Mouse (Mus musculus): Measurements from ENCODE around the gene Inpp4b. TPM values are rescaled to one million over a fixed set of nuclear protein-coding genes. Genes with fewer than 3 reads are reported as not detected.
"Not testable (repeated sequence)": the region's sequence is repeated elsewhere in the genome, so short reads cannot be mapped to it uniquely, and the experiment has no call there.

Inpp4b gene
- total RNA-seq, 1 experiment from 2014 or later: 17.6 TPM

GRCm38 (mm10) chr8:81780166-81780565 is 437.8 kb downstream of the Inpp4b start:
- no peak for ATAC-seq (replicated peaks in 1 of 2; ENCODE audit: insufficient read depth in 1 of 2, low FRiP score in 2 of 2, low TSS enrichment in 1 of 2, low read depth in 1 of 2, poor library complexity in 2 of 2, severe bottlenecking in 2 of 2)

DNA sequence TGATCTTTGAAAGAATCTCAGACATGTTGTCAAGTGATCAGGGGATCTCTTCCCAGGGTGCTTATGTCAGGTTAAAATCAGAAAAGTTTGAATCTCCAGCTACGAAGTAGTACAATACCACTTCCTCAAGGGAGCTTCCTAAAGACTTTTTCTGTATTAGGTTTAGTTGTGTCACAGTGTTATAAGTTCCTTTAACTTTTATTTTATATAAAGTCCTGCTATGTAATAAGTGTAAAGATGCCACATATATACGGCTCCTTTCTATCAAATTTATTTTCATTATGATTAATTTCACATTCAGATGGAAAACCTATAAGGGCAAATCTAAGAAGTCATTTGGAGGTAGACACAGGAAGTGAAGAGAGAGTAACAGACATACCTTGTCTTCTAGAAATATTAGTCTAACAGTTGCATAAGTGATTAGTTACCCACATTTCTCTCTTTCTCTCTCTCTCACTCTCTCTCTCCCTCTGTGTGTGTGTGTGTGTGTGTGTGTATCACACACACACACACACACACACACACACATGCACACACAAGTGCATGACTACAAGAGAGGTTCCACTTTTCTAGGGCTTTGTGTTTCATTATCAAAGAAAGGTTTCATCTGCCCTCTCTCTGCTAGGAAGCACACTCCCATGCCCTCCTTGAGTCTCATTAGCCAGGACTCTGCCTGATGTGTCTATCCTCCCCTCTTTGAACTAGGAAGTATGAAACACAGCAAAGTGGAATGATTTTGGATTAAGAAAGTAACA is 438.7 kb downstream of the Inpp4b start:
- no peak for ATAC-seq (replicated peaks in 1 of 2; ENCODE audit: insufficient read depth in 1 of 2, low FRiP score in 2 of 2, low TSS enrichment in 1 of 2, low read depth in 1 of 2, poor library complexity in 2 of 2, severe bottlenecking in 2 of 2)

GRCm38 (mm10) chr8:81782781-81783180 is 440.4 kb downstream of the Inpp4b start:
- no peak for ATAC-seq (replicated peaks in 1 of 2; ENCODE audit: insufficient read depth in 1 of 2, low FRiP score in 2 of 2, low TSS enrichment in 1 of 2, low read depth in 1 of 2, poor library complexity in 2 of 2, severe bottlenecking in 2 of 2)

- ATAC-seq (replicated peaks in 1 of 2; ENCODE audit: insufficient read depth in 1 of 2, low FRiP score in 2 of 2, low TSS enrichment in 1 of 2, low read depth in 1 of 2, poor library complexity in 2 of 2, severe bottlenecking in 2 of 2): no peak
These were observed 442.4 kb downstream of the Inpp4b start for GRCm38 (mm10) chr8:81784775-81785174.

DNA sequence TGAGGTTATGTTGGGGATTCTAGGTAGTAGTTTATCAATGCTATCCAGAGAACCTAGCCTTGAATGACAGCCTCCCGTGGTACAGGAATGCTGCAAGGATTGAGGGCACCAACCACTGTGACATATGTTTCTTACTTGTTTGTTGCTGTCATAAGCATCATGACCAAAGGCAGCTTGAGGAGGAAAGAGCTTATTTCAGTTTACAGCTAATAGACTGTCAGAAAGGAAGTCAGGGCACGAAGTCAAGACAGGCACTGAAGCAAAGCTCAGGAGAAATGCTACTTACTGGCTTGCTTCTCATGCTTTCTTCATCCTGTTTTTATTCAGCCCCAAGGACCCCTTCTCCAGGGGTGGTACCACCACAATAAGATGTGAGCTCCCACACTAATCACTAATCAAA is 446.1 kb downstream of the Inpp4b start:
- no peak for ATAC-seq (replicated peaks in 1 of 2; ENCODE audit: insufficient read depth in 1 of 2, low FRiP score in 2 of 2, low TSS enrichment in 1 of 2, low read depth in 1 of 2, poor library complexity in 2 of 2, severe bottlenecking in 2 of 2)

- no peak for ATAC-seq (replicated peaks in 1 of 2; ENCODE audit: insufficient read depth in 1 of 2, low FRiP score in 2 of 2, low TSS enrichment in 1 of 2, low read depth in 1 of 2, poor library complexity in 2 of 2, severe bottlenecking in 2 of 2)
These were observed 450.3 kb downstream of the Inpp4b start for GRCm38 (mm10) chr8:81792649-81793048.

DNA sequence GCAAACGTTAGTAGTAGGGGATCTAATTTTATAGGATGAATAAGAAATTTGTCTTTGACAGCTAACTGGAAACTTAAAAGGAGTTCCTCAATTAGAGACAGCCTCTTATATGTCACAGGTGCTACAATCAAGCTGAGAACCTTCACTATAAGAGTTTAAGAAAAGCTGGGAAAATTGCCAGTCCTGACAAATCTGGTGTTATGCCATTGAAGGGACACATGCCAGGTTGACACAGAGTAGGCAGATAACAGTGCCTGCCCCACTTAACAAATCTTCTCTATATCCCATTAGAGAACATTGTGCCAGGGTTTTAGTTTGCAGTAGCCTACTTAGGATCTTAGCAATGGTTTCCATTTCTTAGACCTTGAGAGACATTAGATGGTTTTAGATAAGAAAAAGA is 456.1 kb downstream of the Inpp4b start:
- no peak for ATAC-seq (replicated peaks in 1 of 2; ENCODE audit: insufficient read depth in 1 of 2, low FRiP score in 2 of 2, low TSS enrichment in 1 of 2, low read depth in 1 of 2, poor library complexity in 2 of 2, severe bottlenecking in 2 of 2)

- ATAC-seq (replicated peaks in 1 of 2; ENCODE audit: insufficient read depth in 1 of 2, low FRiP score in 2 of 2, low TSS enrichment in 1 of 2, low read depth in 1 of 2, poor library complexity in 2 of 2, severe bottlenecking in 2 of 2): no peak
These were observed 458.4 kb downstream of the Inpp4b start for GRCm38 (mm10) chr8:81800792-81801191.

GRCm38 (mm10) chr8:81806797-81807196 is 464.4 kb downstream of the Inpp4b start:
- ATAC-seq (replicated peaks in 1 of 2; ENCODE audit: insufficient read depth in 1 of 2, low FRiP score in 2 of 2, low TSS enrichment in 1 of 2, low read depth in 1 of 2, poor library complexity in 2 of 2, severe bottlenecking in 2 of 2): peak; percentile 88 to 89

DNA sequence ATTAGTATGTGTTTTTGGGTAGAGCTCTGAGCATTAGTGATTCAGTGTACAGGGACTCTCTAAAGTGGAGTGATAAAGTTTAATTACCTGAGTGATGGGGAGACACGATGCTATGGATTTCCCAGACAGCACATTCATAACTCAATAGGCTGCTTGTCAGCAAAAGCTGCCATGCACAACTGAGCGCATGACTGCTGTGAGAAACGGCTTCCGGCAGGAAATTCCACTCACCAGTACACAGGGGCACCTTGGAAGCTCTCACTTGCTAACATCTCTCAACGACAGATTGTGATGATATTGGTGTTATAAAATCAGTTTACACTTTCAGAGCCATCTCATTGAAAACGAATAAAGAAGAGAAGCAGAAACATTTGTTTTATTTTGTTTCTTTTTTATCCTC is 465.2 kb downstream of the Inpp4b start:
- ATAC-seq (replicated peaks in 1 of 2; ENCODE audit: insufficient read depth in 1 of 2, low FRiP score in 2 of 2, low TSS enrichment in 1 of 2, low read depth in 1 of 2, poor library complexity in 2 of 2, severe bottlenecking in 2 of 2): no peak; a peak in 1 of 4 replicates

- ATAC-seq (replicated peaks in 1 of 2; ENCODE audit: insufficient read depth in 1 of 2, low FRiP score in 2 of 2, low TSS enrichment in 1 of 2, low read depth in 1 of 2, poor library complexity in 2 of 2, severe bottlenecking in 2 of 2): no peak
These were observed 466.1 kb downstream of the Inpp4b start for GRCm38 (mm10) chr8:81808406-81808805.

DNA sequence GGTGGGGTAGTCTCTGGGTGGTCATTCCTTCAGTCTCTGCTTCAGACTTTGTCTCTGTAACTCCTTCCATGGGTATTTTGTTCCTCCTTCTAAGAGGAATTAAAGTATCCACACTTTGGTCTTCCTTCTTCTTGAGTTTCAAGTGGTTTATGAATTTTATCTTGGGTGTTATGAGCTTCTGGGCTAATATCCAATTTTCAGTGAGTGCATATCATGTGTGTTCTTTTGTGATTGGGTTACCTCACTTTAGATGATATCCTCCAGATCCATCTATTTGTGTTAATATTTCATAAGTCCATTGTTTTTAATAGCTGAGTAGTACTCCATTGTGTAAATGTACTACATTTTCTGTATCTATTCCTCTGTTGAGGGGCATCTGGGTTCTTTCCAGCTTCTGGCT is 467.1 kb downstream of the Inpp4b start:
- ATAC-seq (replicated peaks in 1 of 2; ENCODE audit: insufficient read depth in 1 of 2, low FRiP score in 2 of 2, low TSS enrichment in 1 of 2, low read depth in 1 of 2, poor library complexity in 2 of 2, severe bottlenecking in 2 of 2): not testable (repeated sequence)

- ATAC-seq (replicated peaks in 1 of 2; ENCODE audit: insufficient read depth in 1 of 2, low FRiP score in 2 of 2, low TSS enrichment in 1 of 2, low read depth in 1 of 2, poor library complexity in 2 of 2, severe bottlenecking in 2 of 2): peak in 1 of 2 experiments; percentile 56; a peak in 2 of 4 replicates
These were observed 469.8 kb downstream of the Inpp4b start for GRCm38 (mm10) chr8:81812051-81812751.

DNA sequence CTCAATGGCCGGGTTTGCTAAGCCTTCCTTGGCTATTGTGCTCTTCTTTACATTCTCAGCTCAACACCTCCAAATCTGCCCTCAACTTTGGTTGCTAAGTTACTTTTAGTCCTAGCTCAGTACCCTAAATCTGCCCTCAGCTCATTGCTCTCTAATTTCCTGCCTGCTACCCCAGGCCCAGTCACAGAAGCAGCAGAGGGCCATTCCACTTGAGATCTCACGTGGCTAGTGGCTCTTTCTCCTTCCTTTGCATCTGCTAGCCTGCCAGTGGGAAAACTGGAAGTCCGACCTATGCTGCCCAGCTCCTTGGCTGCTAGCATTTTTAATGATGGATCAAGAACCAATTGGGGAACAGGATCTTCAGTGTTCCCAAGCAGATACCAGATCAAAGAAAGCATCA is 472.4 kb downstream of the Inpp4b start:
- ATAC-seq (replicated peaks in 1 of 2; ENCODE audit: insufficient read depth in 1 of 2, low FRiP score in 2 of 2, low TSS enrichment in 1 of 2, low read depth in 1 of 2, poor library complexity in 2 of 2, severe bottlenecking in 2 of 2): no peak

DNA sequence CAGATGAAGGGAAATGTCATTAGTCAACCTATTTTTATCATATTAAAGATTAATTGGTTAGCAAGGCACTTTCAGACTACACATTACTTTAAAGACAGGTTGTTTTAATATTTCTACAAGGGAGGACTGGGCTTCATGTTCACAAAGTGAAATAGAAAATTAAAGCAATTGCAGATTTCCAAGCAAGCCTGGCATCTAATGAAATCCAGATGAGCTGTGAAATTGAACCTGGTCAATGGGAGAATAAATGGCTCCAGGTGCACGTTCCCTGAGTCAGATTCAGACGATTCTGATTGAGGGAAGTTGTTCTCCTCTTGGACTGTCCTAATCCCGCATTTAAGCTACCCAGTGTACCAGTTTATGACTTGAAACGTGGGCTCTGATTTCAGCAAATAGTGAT is 473.2 kb downstream of the Inpp4b start:
- no peak for ATAC-seq (replicated peaks in 1 of 2; ENCODE audit: insufficient read depth in 1 of 2, low FRiP score in 2 of 2, low TSS enrichment in 1 of 2, low read depth in 1 of 2, poor library complexity in 2 of 2, severe bottlenecking in 2 of 2)

- ATAC-seq (replicated peaks in 1 of 2; ENCODE audit: insufficient read depth in 1 of 2, low FRiP score in 2 of 2, low TSS enrichment in 1 of 2, low read depth in 1 of 2, poor library complexity in 2 of 2, severe bottlenecking in 2 of 2): no peak
These were observed 480.8 kb downstream of the Inpp4b start for GRCm38 (mm10) chr8:81823121-81823520.

GRCm38 (mm10) chr8:81824975-81825374 is 482.6 kb downstream of the Inpp4b start:
- no peak for ATAC-seq (replicated peaks in 1 of 2; ENCODE audit: insufficient read depth in 1 of 2, low FRiP score in 2 of 2, low TSS enrichment in 1 of 2, low read depth in 1 of 2, poor library complexity in 2 of 2, severe bottlenecking in 2 of 2)

DNA sequence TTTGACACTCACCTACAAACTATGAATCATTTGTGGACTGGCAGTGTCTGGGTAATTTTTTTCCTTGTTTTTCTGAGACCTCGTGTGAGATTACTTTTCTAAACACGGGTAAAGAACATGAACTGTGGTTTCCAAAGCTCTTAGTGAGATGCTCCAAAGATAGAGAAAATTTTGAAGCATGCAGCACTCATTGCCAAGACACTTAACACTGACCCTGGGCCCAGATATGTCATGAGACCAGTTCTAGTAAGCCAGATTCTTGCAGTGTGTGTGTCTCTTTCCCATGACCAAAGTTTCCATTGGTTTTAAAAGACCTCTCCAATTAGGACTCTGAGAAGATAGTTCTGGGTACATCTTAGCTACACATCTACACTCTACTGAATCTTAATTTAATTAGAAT is 484.1 kb downstream of the Inpp4b start:
- no peak for ATAC-seq (replicated peaks in 1 of 2; ENCODE audit: insufficient read depth in 1 of 2, low FRiP score in 2 of 2, low TSS enrichment in 1 of 2, low read depth in 1 of 2, poor library complexity in 2 of 2, severe bottlenecking in 2 of 2)

Measured in hematopoietic stem cell, adult 5-6 weeks (primary cell).